Mouse (Mus musculus): ENCODE measurements around the gene Hdac9. TPM values are rescaled to one million over a fixed set of nuclear protein-coding genes. Genes with fewer than 3 reads are reported as not detected.

Gene Hdac9
- polyA plus RNA-seq, 1 experiment from 2014 or later = 9.6 TPM

DNA sequence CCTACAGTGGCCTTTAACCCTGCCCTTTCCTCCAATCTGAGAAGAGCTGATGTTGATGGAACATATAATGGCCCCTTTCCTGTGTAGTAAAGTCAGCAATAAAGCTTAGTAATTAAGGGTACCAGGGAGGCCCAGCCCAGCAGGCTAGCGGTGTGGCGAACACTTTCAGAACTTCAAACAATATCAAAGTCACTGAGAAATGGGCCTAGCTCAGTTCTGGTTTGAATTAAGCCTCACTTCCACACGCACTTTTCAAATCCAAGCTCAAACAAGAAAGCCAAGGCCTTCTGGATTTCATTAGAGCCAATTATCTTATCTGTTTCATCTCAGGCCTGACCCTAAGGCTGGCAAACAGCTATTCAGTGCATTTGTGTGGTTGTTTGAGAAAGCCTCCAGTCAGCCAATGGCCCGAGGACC is 716.9 kb downstream of the Hdac9 start:
- WGBS = 19% methylated on average over 4 of the region's 4 CpGs
- no peak overlapping the region for H3K9ac ChIP-seq (ENCODE audit: low read length)
- no peaks in the 10 kb centered on the region for H3K36me3 ChIP-seq (ENCODE audit: control insufficient read depth, insufficient read depth, low read length)
- H3K27me3 ChIP-seq (replicated peaks; ENCODE audit: control insufficient read depth, insufficient read depth, low read length) = no peaks in the 10 kb centered on the region
- no peaks in the 10 kb centered on the region for H3K9me3 ChIP-seq (replicated peaks; ENCODE audit: control insufficient read depth, low read length)
- H3K27ac ChIP-seq (ENCODE audit: low read depth, low read length) = no peak overlapping the region
- H3K4me1 ChIP-seq (ENCODE audit: control insufficient read depth, insufficient read depth, low read length) = peaks cover 6% of the 10 kb centered on the region
- no peak overlapping the region for H3K4me3 ChIP-seq (ENCODE audit: low read depth, low read length)
- ATAC-seq = no peak; the same call in 1 of the 2 replicates
- H3K4me2 ChIP-seq (ENCODE audit: low read length) = no peak overlapping the region
- DNase-seq (ENCODE audit: low spot score) = no peak

- H3K4me1 ChIP-seq (ENCODE audit: control insufficient read depth, insufficient read depth, low read length) = peaks cover 3% of the 10 kb centered on the region; the same call in 1 of the 2 replicates
- no peak for DNase-seq (ENCODE audit: low spot score)
- H3K27ac ChIP-seq (ENCODE audit: low read depth, low read length) = no peak overlapping the region
- H3K27me3 ChIP-seq (replicated peaks; ENCODE audit: control insufficient read depth, insufficient read depth, low read length) = no peaks in the 10 kb centered on the region
- ATAC-seq = no peak
- H3K9me3 ChIP-seq (replicated peaks; ENCODE audit: control insufficient read depth, low read length) = no peaks in the 10 kb centered on the region
- H3K4me3 ChIP-seq (ENCODE audit: low read depth, low read length) = no peak overlapping the region
- H3K9ac ChIP-seq (ENCODE audit: low read length) = no peak overlapping the region
- H3K4me2 ChIP-seq (ENCODE audit: low read length) = no peak overlapping the region
- H3K36me3 ChIP-seq (ENCODE audit: control insufficient read depth, insufficient read depth, low read length) = no peaks in the 10 kb centered on the region
Observed at GRCm38 (mm10) chr12:34195155-34195828, 721.6 kb downstream of the Hdac9 start.

DNA sequence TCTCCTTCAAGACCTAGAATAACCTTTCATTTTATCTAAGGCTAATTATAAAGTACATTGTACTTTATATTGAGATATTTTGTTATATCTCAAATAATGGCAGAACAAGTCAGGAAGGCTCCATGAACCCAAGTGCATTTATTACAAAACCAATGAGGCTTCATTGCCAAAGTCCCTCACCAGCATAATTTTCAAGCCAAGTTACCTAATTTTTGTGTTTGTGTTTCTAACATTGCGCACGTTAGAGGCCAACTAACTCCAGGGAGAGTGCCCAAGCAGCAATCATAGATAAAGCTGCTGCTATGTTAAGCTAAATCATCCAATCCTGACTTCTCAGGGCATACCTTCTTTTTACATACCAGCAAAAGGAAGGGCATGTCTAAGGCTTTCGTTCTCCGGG is 722.8 kb downstream of the Hdac9 start:
- Histone ChIP-seq H3K27me3 (replicated peaks; ENCODE audit: control insufficient read depth, insufficient read depth, low read length) (no peaks in the 10 kb centered on the region), H3K4me2 (ENCODE audit: low read length) (no peak overlapping the region), H3K4me3 (ENCODE audit: low read depth, low read length) (no peak overlapping the region), H3K27ac (ENCODE audit: low read depth, low read length) (no peak overlapping the region), H3K4me1 (ENCODE audit: control insufficient read depth, insufficient read depth, low read length) (no peaks in the 10 kb centered on the region), H3K36me3 (ENCODE audit: control insufficient read depth, insufficient read depth, low read length) (no peaks in the 10 kb centered on the region), H3K9me3 (replicated peaks; ENCODE audit: control insufficient read depth, low read length) (no peaks in the 10 kb centered on the region), H3K9ac (ENCODE audit: low read length) (no peak overlapping the region)
- DNase-seq (ENCODE audit: low spot score) (no peak), ATAC-seq (no peak)
- WGBS = 95% methylated on average over 4 of the region's 4 CpGs

DNA sequence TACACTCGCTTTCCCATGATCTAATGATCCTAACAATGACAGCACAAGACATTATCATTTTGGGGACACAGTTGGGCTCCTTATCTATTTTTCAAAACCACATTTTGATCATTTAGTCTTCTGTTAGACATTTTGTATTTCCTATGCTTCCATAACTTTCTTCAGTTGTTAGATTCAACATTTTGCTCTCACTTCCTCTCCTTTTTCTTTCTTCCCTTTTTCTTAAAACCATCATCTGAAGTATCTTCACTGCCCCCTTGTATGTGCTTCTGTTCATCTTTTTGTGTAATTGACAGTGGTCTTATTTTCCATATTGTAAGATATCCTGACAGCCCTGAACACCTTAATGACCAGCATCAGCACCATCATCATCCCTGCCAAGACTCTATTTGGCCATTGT is 725.6 kb downstream of the Hdac9 start:
- 90% methylated on average over 1 of the region's 1 CpGs for WGBS
- no peak overlapping the region for H3K4me3 ChIP-seq (ENCODE audit: low read depth, low read length)
- H3K9ac ChIP-seq (ENCODE audit: low read length) = no peak overlapping the region
- DNase-seq (ENCODE audit: low spot score) = no peak
- no peaks in the 10 kb centered on the region for H3K4me1 ChIP-seq (ENCODE audit: control insufficient read depth, insufficient read depth, low read length)
- H3K27ac ChIP-seq (ENCODE audit: low read depth, low read length) = no peak overlapping the region
- H3K36me3 ChIP-seq (ENCODE audit: control insufficient read depth, insufficient read depth, low read length) = no peaks in the 10 kb centered on the region
- no peaks in the 10 kb centered on the region for H3K9me3 ChIP-seq (replicated peaks; ENCODE audit: control insufficient read depth, low read length)
- H3K27me3 ChIP-seq (replicated peaks; ENCODE audit: control insufficient read depth, insufficient read depth, low read length) = no peaks in the 10 kb centered on the region
- H3K4me2 ChIP-seq (ENCODE audit: low read length) = no peak overlapping the region
- no peak for ATAC-seq

GRCm38 (mm10) chr12:34178931-34179330 is 738.0 kb downstream of the Hdac9 start:
- H3K4me3 ChIP-seq (ENCODE audit: low read depth, low read length) = no peak overlapping the region
- no peaks in the 10 kb centered on the region for H3K36me3 ChIP-seq (ENCODE audit: control insufficient read depth, insufficient read depth, low read length)
- H3K9me3 ChIP-seq (replicated peaks; ENCODE audit: control insufficient read depth, low read length) = no peaks in the 10 kb centered on the region
- 80% methylated on average over 4 of the region's 4 CpGs for WGBS
- no peak overlapping the region for H3K4me2 ChIP-seq (ENCODE audit: low read length)
- H3K9ac ChIP-seq (ENCODE audit: low read length) = no peak overlapping the region
- no peak for DNase-seq (ENCODE audit: low spot score)
- no peak overlapping the region for H3K27ac ChIP-seq (ENCODE audit: low read depth, low read length)
- no peaks in the 10 kb centered on the region for H3K4me1 ChIP-seq (ENCODE audit: control insufficient read depth, insufficient read depth, low read length)
- no peak for ATAC-seq
- H3K27me3 ChIP-seq (replicated peaks; ENCODE audit: control insufficient read depth, insufficient read depth, low read length) = no peaks in the 10 kb centered on the region

GRCm38 (mm10) chr12:34176790-34177189 is 740.1 kb downstream of the Hdac9 start:
- no peak for ATAC-seq
- WGBS = 92% methylated on average over 3 of the region's 3 CpGs
- H3K4me3 ChIP-seq (ENCODE audit: low read depth, low read length) = no peak overlapping the region
- H3K27me3 ChIP-seq (replicated peaks; ENCODE audit: control insufficient read depth, insufficient read depth, low read length) = no peaks in the 10 kb centered on the region
- H3K4me1 ChIP-seq (ENCODE audit: control insufficient read depth, insufficient read depth, low read length) = no peaks in the 10 kb centered on the region
- no peaks in the 10 kb centered on the region for H3K36me3 ChIP-seq (ENCODE audit: control insufficient read depth, insufficient read depth, low read length)
- no peak for DNase-seq (ENCODE audit: low spot score)
- no peak overlapping the region for H3K4me2 ChIP-seq (ENCODE audit: low read length)
- no peak overlapping the region for H3K9ac ChIP-seq (ENCODE audit: low read length)
- H3K27ac ChIP-seq (ENCODE audit: low read depth, low read length) = no peak overlapping the region
- no peaks in the 10 kb centered on the region for H3K9me3 ChIP-seq (replicated peaks; ENCODE audit: control insufficient read depth, low read length)

- Histone ChIP-seq H3K4me2 (ENCODE audit: low read length) (no peak overlapping the region), H3K4me1 (ENCODE audit: control insufficient read depth, insufficient read depth, low read length) (no peaks in the 10 kb centered on the region), H3K9ac (ENCODE audit: low read length) (no peak overlapping the region), H3K9me3 (replicated peaks; ENCODE audit: control insufficient read depth, low read length) (no peaks in the 10 kb centered on the region), H3K36me3 (ENCODE audit: control insufficient read depth, insufficient read depth, low read length) (no peaks in the 10 kb centered on the region), H3K4me3 (ENCODE audit: low read depth, low read length) (no peak overlapping the region), H3K27me3 (replicated peaks; ENCODE audit: control insufficient read depth, insufficient read depth, low read length) (no peaks in the 10 kb centered on the region), H3K27ac (ENCODE audit: low read depth, low read length) (no peak overlapping the region)
- DNase-seq (ENCODE audit: low spot score) (no peak), ATAC-seq (no peak)
- 64% methylated on average over 1 of the region's 1 CpGs for WGBS
Observed at GRCm38 (mm10) chr12:34173036-34173435, 743.9 kb downstream of the Hdac9 start.

- H3K4me2 ChIP-seq (ENCODE audit: low read length) = no peak overlapping the region
- H3K36me3 ChIP-seq (ENCODE audit: control insufficient read depth, insufficient read depth, low read length) = no peaks in the 10 kb centered on the region
- no peak overlapping the region for H3K9ac ChIP-seq (ENCODE audit: low read length)
- no peaks in the 10 kb centered on the region for H3K4me1 ChIP-seq (ENCODE audit: control insufficient read depth, insufficient read depth, low read length)
- DNase-seq (ENCODE audit: low spot score) = no peak
- no peaks in the 10 kb centered on the region for H3K9me3 ChIP-seq (replicated peaks; ENCODE audit: control insufficient read depth, low read length)
- no peak overlapping the region for H3K4me3 ChIP-seq (ENCODE audit: low read depth, low read length)
- no peaks in the 10 kb centered on the region for H3K27me3 ChIP-seq (replicated peaks; ENCODE audit: control insufficient read depth, insufficient read depth, low read length)
- no peak for ATAC-seq
- no peak overlapping the region for H3K27ac ChIP-seq (ENCODE audit: low read depth, low read length)
- WGBS = 66% methylated on average over 3 of the region's 3 CpGs
Observed at GRCm38 (mm10) chr12:34170601-34171000, 746.3 kb downstream of the Hdac9 start.

- Histone ChIP-seq H3K4me2 (ENCODE audit: low read length) (no peak overlapping the region), H3K4me1 (ENCODE audit: control insufficient read depth, insufficient read depth, low read length) (no peaks in the 10 kb centered on the region), H3K9ac (ENCODE audit: low read length) (no peak overlapping the region), H3K4me3 (ENCODE audit: low read depth, low read length) (no peak overlapping the region), H3K27ac (ENCODE audit: low read depth, low read length) (no peak overlapping the region), H3K36me3 (ENCODE audit: control insufficient read depth, insufficient read depth, low read length) (no peaks in the 10 kb centered on the region), H3K9me3 (replicated peaks; ENCODE audit: control insufficient read depth, low read length) (no peaks in the 10 kb centered on the region), H3K27me3 (replicated peaks; ENCODE audit: control insufficient read depth, insufficient read depth, low read length) (no peaks in the 10 kb centered on the region)
- 73% methylated on average over 4 of the region's 4 CpGs for WGBS
- ATAC-seq (peak; percentile 46; the same call in 1 of the 2 replicates), DNase-seq (ENCODE audit: low spot score) (peak; percentile 25)
Observed at GRCm38 (mm10) chr12:34165674-34166073, 751.2 kb downstream of the Hdac9 start.

Data from forebrain, embryonic 14.5 days (tissue).